Mouse (Mus musculus) hindlimb bud, embryonic 11.5 days (tissue): Measurements from ENCODE around the gene Snx1.

Experiments used
- DNase-seq: peaks from one replicate; pipeline ENCODE4 v3.0.0-alpha.2; 2012; ENCODE audit warnings: low read depth, low spot score; ENCODE audit errors: extremely low spot score

Snx1 gene

GRCm38 (mm10) chr9:66127884-66128283 is 1.5 kb upstream of the Snx1 start:
- DNase-seq, result no peak

GRCm38 (mm10) chr9:66127193-66127546 is 783 bp upstream of the Snx1 start:
- DNase-seq, result no peak

- DNase-seq, result no peak
These were observed 588 bp downstream of the Snx1 start for GRCm38 (mm10) chr9:66125543-66126455.

GRCm38 (mm10) chr9:66124681-66125542 is 1.5 kb downstream of the Snx1 start:
- DNase-seq, result peak; percentile 82

GRCm38 (mm10) chr9:66124111-66124531 is 2.3 kb downstream of the Snx1 start:
- DNase-seq, result no peak

GRCm38 (mm10) chr9:66123648-66124047 is 2.7 kb downstream of the Snx1 start:
- no peak for DNase-seq

- DNase-seq, result no peak
These were observed 5.0 kb downstream of the Snx1 start for GRCm38 (mm10) chr9:66121421-66121820.

- no peak for DNase-seq
These were observed 5.4 kb downstream of the Snx1 start for GRCm38 (mm10) chr9:66120945-66121344.

- no peak for DNase-seq
These were observed 6.3 kb downstream of the Snx1 start for GRCm38 (mm10) chr9:66120106-66120505.

GRCm38 (mm10) chr9:66119498-66119897 is 6.9 kb downstream of the Snx1 start:
- no peak for DNase-seq

- no peak for DNase-seq
These were observed 9.5 kb downstream of the Snx1 start for GRCm38 (mm10) chr9:66116890-66117289.

GRCm38 (mm10) chr9:66114341-66114740 is 12.0 kb downstream of the Snx1 start:
- no peak for DNase-seq

GRCm38 (mm10) chr9:66110611-66111379 is 15.6 kb downstream of the Snx1 start:
- DNase-seq, result no peak

- DNase-seq, result no peak
These were observed 16.3 kb downstream of the Snx1 start for GRCm38 (mm10) chr9:66110126-66110525.

- DNase-seq, result no peak
These were observed 16.8 kb downstream of the Snx1 start for GRCm38 (mm10) chr9:66109574-66109973.

GRCm38 (mm10) chr9:66105168-66105567 is 21.2 kb downstream of the Snx1 start:
- no peak for DNase-seq

- DNase-seq, result no peak
These were observed 21.8 kb downstream of the Snx1 start for GRCm38 (mm10) chr9:66104601-66105000.

GRCm38 (mm10) chr9:66102668-66103067 is 23.7 kb downstream of the Snx1 start:
- DNase-seq, result no peak

- no peak for DNase-seq
These were observed 24.8 kb downstream of the Snx1 start for GRCm38 (mm10) chr9:66101577-66101976.

GRCm38 (mm10) chr9:66092664-66093063 is 33.7 kb downstream of the Snx1 start:
- no peak for DNase-seq
